8 mouse cellular contexts compared by ENCODE assay signal in the genomic region with DNA sequence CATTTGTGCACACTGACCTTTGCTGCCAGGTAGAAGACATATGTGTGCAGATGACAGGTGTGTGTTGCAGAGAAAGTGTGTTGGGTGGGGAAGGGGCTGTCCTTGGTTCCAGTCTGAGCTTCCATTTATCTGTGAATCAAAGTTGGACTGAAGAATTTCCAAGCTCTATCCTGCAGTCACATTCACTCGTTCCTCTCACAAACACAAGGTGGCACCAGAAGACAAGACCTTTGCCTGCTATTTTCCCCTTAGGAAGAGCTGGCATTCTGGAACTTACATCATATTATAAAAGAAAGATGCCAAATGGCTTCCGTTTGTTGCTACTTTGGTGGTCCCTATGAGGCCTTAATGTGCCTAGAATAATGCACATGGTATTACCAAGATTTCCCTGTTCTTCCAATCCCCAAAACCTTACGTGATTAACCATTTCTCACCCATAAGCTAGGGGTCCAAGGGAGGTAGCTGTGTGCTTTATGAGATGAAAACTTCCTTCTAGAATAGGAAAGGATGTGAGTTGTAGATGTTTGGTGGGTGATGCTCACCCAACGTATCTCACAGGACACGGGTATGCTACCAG. TPM values are rescaled to one million over a fixed set of nuclear protein-coding genes. Genes with fewer than 3 reads are reported as not detected.
DNase-seq lines count a peak whose midpoint lies in the region; ATAC-seq lines count a peak whose summit lies in the region.

No protein-coding gene starts in this region.

- no peaks in the 10 kb centered on the region for H3K4me1 ChIP-seq in hindbrain, embryonic 11.5 days (replicated peaks; ENCODE audit: control insufficient read depth, insufficient read depth, low read length)
- H3K4me1 ChIP-seq in stomach, embryonic 14.5 days (ENCODE audit: control insufficient read depth, insufficient read depth, low read length), result no peaks in the 10 kb centered on the region; the same call in 1 of the 2 replicates

- H3K27me3 ChIP-seq in hindbrain, embryonic 11.5 days (ENCODE audit: control insufficient read depth, insufficient read depth, low read length), result no peaks in the 10 kb centered on the region
- no peaks in the 10 kb centered on the region for H3K27me3 ChIP-seq in stomach, embryonic 14.5 days (ENCODE audit: control insufficient read depth, insufficient read depth, low read length)

- no peak overlapping the region for H3K4me3 ChIP-seq in hindbrain, embryonic 11.5 days (ENCODE audit: low read depth, low read length)
- no peak overlapping the region for H3K4me3 ChIP-seq in stomach, embryonic 14.5 days (ENCODE audit: low read depth, low read length)

- H3K9me3 ChIP-seq in hindbrain, embryonic 11.5 days (ENCODE audit: control insufficient read depth, low read length), result no peaks in the 10 kb centered on the region
- H3K9me3 ChIP-seq in stomach, embryonic 14.5 days (ENCODE audit: control insufficient read depth, low read depth, low read length), result no peaks in the 10 kb centered on the region

- peak; percentile 6 for DNase-seq in A20 (ENCODE audit: low read depth, low spot score)
- DNase-seq in NIH3T3 (ENCODE audit: low read depth), result peak; percentile 73
- peak; percentile 86 for DNase-seq in embryo, embryonic 10.5 days (ENCODE audit: low spot score)
- peak; percentile 60 for DNase-seq in hindbrain, embryonic 11.5 days (ENCODE audit: low spot score)
- DNase-seq in layer of hippocampus, adult 8-10 months (ENCODE audit: low spot score in 2 of 2), result peak; percentile 20 to 44
- DNase-seq in lung, postnatal 36 days, result peak; percentile 80
- DNase-seq in thymus, postnatal 0 days (ENCODE audit: low spot score), result no peak

- 54% methylated on average over 5 of the region's 5 CpGs for WGBS in hindbrain, embryonic 11.5 days
- 40% methylated on average over 5 of the region's 5 CpGs for WGBS in stomach, embryonic 14.5 days

- no peaks in the 10 kb centered on the region for H3K36me3 ChIP-seq in hindbrain, embryonic 11.5 days (ENCODE audit: control insufficient read depth, insufficient read depth, low read length)
- H3K36me3 ChIP-seq in stomach, embryonic 14.5 days (ENCODE audit: control insufficient read depth, insufficient read depth, low read length), result no peaks in the 10 kb centered on the region

- ATAC-seq in hindbrain, embryonic 11.5 days (ENCODE audit: low FRiP score), result no peak
- ATAC-seq in stomach, embryonic 14.5 days (ENCODE audit: insufficient number of reproducible peaks, insufficient read depth, low FRiP score, low read depth), result peak; percentile 30; the same call in 1 of the 2 replicates

- H3K4me2 ChIP-seq in hindbrain, embryonic 11.5 days (replicated peaks; ENCODE audit: low read depth, low read length), result no peak overlapping the region
- H3K4me2 ChIP-seq in stomach, embryonic 14.5 days (replicated peaks; ENCODE audit: low read depth, low read length), result no peak overlapping the region

- H3K27ac ChIP-seq in hindbrain, embryonic 11.5 days (ENCODE audit: low read depth, low read length), result no peak overlapping the region
- no peak overlapping the region for H3K27ac ChIP-seq in stomach, embryonic 14.5 days (ENCODE audit: low read length)

- no peak overlapping the region for H3K9ac ChIP-seq in hindbrain, embryonic 11.5 days (ENCODE audit: low read depth, low read length)
- no peak overlapping the region for H3K9ac ChIP-seq in stomach, embryonic 14.5 days (replicated peaks; ENCODE audit: low read depth, low read length)

RNA-seq across cellular contexts. Expression of a gene that starts 45.1 kb away (rescaled TPM):
- 4.8 and 6.6 TPM in 2 replicates for polyA plus RNA-seq in hindbrain, embryonic 11.5 days (2014; fragmentation: Nextera tagmentation; extraction: Ambion mirVana)
- 1 to 10 TPM; 3.1 to 5.6 (median 4.1) TPM for total RNA-seq in layer of hippocampus, adult 8-10 months (2022)
- 8.3 and 9.1 TPM in 2 replicates for polyA plus RNA-seq in stomach, embryonic 14.5 days (2014; fragmentation: Nextera tagmentation; extraction: Ambion mirVana)
- polyA plus RNA-seq in thymus, postnatal 0 days (2015; fragmentation: Nextera tagmentation; extraction: Ambion mirVana), result 0.32 and 0.77 TPM in 2 replicates

RNA-seq across cellular contexts. Expression of a gene that starts 53.3 kb away (rescaled TPM):
- 0.89 and 1.1 TPM in 2 replicates for polyA plus RNA-seq in hindbrain, embryonic 11.5 days (2014; fragmentation: Nextera tagmentation; extraction: Ambion mirVana)
- total RNA-seq in layer of hippocampus, adult 8-10 months (2022), result under 1 TPM; 0.45 to 0.87 (median 0.74) TPM
- 0.86 and 1.1 TPM in 2 replicates for polyA plus RNA-seq in stomach, embryonic 14.5 days (2014; fragmentation: Nextera tagmentation; extraction: Ambion mirVana)
- polyA plus RNA-seq in thymus, postnatal 0 days (2015; fragmentation: Nextera tagmentation; extraction: Ambion mirVana), result 0.10 and 0.14 TPM in 2 replicates
